Mouse (Mus musculus) gastrocnemius, postnatal 14 days (tissue): ENCODE measurements around the gene Gabrb2. TPM values are rescaled to one million over a fixed set of nuclear protein-coding genes. Genes with fewer than 3 reads are reported as not detected.

Experiments
- total RNA-seq, 2 experiments: library from RNA; stranded (reverse); gene quantifications; 2 replicates each; pipeline ENCODE4 v1.2.3; 2021

Gabrb2 gene
- total RNA-seq, 2 experiments from 2014 or later = 0.82 to 0.84 TPM

Other genes starting within 250 kb of the Gabrb2 start
- 1 to 10 TPM in 1 of 2 experiments, under 1 TPM in 1; 0.91 to 1.2 TPM for gene Gabra1, start 236.8 kb upstream of the Gabrb2 start, total RNA-seq
- gene Gabra6, start 98.7 kb upstream of the Gabrb2 start, total RNA-seq = not detected